Mouse (Mus musculus): Measurements from ENCODE around the gene Chil3. TPM values are rescaled to one million over a fixed set of nuclear protein-coding genes. Genes with fewer than 3 reads are reported as not detected.
"Not testable (repeated sequence)": the region's sequence is repeated elsewhere in the genome, so short reads cannot be mapped to it uniquely, and the experiment has no call there.

Chil3 gene
- not detected in 2 replicates for polyA plus RNA-seq (2012; ENCODE audit: insufficient read depth, insufficient read length, missing spikeins)

DNA sequence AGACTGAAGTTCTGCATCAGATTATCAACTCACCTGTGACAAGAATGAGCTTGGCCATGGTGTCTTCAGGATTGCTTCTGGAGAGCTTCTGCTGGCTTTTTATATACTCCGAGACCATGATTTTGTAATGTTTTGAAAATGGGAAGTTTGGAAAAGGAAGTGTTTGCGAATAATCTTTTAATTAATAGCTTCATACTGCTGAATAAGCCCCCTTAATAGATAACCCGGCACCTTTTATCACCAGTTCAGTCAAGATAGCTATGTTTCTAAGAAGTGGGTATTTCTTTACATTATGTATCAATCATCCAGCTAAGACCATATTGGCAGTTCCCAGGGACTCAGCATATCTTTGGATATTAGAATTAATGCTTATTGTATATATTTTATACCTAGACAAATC, at the start of gene Chil3:
Chil3 (minus strand) TSS at position 101 of the 400 bp plus-strand sequence.
- Histone ChIP-seq H3K27ac (replicated peaks; ENCODE audit: low read depth, low read length) (no peak within 1 kb of the TSS), H3K4me3 (ENCODE audit: insufficient read depth, low read depth, low read length) (no peak within 1 kb of the TSS), H3K4me1 (ENCODE audit: control insufficient read depth, insufficient read depth, insufficient read length, low read length) (no peaks in the 10 kb centered on the region)

DNA sequence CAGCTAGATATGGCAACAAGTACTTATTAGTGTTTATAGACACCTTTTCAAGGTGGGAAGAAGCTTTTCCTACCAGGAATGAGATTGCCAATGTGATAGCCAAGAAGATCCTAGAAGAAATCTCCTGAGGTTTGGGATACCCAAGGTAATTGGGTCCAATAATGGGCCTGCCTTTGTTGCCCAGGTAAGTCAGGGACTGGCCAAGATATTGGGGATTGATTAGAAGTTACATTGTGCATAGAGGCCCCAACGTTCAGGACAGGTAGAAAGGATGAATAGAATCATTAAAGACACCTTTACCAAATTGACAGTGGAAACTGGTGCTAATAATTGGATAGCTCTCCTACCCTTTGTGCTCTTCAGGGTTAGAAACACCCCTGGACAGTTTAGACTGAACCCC, 30.7 kb upstream of the Chil3 start:
- not testable (repeated sequence) for H3K27ac ChIP-seq (replicated peaks; ENCODE audit: low read depth, low read length); H3K4me1 ChIP-seq (ENCODE audit: control insufficient read depth, insufficient read depth, insufficient read length, low read length); H3K4me3 ChIP-seq (ENCODE audit: insufficient read depth, low read depth, low read length)

- H3K27ac ChIP-seq (replicated peaks; ENCODE audit: low read depth, low read length); H3K4me1 ChIP-seq (ENCODE audit: control insufficient read depth, insufficient read depth, insufficient read length, low read length); H3K4me3 ChIP-seq (ENCODE audit: insufficient read depth, low read depth, low read length): not testable (repeated sequence)
These were observed 29.9 kb upstream of the Chil3 start for GRCm38 (mm10) chr3:106197246-106197645.

GRCm38 (mm10) chr3:106196276-106196675, 28.9 kb upstream of the Chil3 start:
- Histone ChIP-seq H3K27ac (replicated peaks; ENCODE audit: low read depth, low read length) (no peak overlapping the region), H3K4me1 (ENCODE audit: control insufficient read depth, insufficient read depth, insufficient read length, low read length) (no peaks in the 10 kb centered on the region), H3K4me3 (ENCODE audit: insufficient read depth, low read depth, low read length) (no peak overlapping the region)

GRCm38 (mm10) chr3:106195486-106195885, 28.1 kb upstream of the Chil3 start:
- H3K4me1 ChIP-seq (ENCODE audit: control insufficient read depth, insufficient read depth, insufficient read length, low read length), result no peaks in the 10 kb centered on the region
- H3K27ac ChIP-seq (replicated peaks; ENCODE audit: low read depth, low read length), result no peak overlapping the region
- H3K4me3 ChIP-seq (ENCODE audit: insufficient read depth, low read depth, low read length), result no peak overlapping the region

DNA sequence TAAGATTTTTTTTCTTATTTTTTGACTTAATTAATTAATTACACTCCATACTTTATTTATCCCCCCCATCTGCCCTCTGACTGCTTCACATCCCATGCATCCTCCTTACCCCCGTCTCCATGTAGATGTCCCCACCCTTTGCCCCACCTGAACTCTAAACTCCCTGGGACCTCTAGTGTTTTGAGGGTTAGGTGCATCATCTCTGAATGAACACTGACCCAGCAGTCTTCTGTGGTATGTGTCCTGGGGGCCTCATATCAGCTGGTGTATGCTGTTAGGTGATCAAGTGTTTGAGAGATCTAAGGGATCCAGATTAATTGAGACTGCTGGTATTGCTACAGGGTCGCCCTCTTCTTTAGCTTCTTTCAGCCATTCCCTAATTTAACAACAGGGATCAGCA, 20.6 kb upstream of the Chil3 start:
- no peak overlapping the region for H3K4me3 ChIP-seq (ENCODE audit: insufficient read depth, low read depth, low read length)
- H3K27ac ChIP-seq (replicated peaks; ENCODE audit: low read depth, low read length), result no peak overlapping the region
- H3K4me1 ChIP-seq (ENCODE audit: control insufficient read depth, insufficient read depth, insufficient read length, low read length), result no peaks in the 10 kb centered on the region

DNA sequence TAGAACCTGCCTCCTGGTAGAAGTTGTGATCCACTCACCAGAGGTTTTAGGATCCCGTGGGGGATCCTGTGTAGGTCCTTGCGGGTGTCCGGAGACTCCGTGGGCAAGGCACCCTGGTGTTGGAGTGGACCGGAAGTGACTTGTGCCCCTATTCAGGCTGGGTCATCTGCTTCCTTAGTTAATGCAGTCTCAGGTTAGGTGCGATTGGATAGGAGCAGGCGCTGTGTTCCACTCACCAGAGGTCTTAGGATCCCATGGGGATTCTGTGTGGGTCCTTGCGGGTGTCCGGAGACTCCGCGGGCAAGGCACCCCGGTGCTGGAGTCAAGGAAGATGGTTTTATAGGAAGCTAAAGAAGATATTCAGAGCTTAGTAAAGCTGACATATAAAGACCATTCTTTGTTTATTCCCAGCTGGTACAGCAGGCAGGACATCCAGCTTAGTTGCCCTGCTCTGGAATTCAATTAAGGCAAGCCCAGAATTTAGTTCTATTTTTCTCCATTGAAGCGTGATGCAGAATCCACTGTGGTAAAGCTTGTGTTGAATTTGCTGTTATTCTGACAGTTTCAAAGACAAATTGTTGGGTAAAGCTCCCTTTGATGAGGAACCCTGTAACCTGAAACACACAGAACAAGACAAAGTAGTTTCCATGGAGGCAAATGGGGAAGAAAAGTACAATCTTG, 10.3 kb upstream of the Chil3 start:
- Histone ChIP-seq H3K4me3 (ENCODE audit: insufficient read depth, low read depth, low read length) (no peak overlapping the region), H3K4me1 (ENCODE audit: control insufficient read depth, insufficient read depth, insufficient read length, low read length) (no peaks in the 10 kb centered on the region), H3K27ac (replicated peaks; ENCODE audit: low read depth, low read length) (no peak overlapping the region)

DNA sequence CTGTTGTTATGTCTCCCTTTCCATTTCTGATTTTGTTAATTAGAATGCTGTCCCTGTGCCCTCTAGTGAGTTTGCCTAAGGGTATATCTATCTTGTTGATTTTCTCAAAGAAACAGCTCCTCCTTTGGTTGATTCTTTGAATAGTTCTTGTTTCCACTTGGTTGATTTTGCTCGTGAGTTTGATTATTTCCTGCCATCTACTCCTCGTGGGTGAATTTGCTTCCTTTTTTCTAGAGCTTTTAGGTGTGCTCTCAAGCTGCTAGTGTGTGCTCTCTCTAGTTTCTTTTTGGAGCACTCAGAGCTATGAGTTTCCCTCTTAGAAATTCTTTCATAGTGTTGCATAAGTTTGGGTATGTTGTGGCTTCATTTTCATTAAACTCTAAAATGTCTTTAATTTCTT, 7.6 kb upstream of the Chil3 start:
- not testable (repeated sequence) for H3K4me1 ChIP-seq (ENCODE audit: control insufficient read depth, insufficient read depth, insufficient read length, low read length); H3K4me3 ChIP-seq (ENCODE audit: insufficient read depth, low read depth, low read length); H3K27ac ChIP-seq (replicated peaks; ENCODE audit: low read depth, low read length)

GRCm38 (mm10) chr3:106172506-106172905, 5.1 kb upstream of the Chil3 start:
- not testable (repeated sequence) for H3K4me1 ChIP-seq (ENCODE audit: control insufficient read depth, insufficient read depth, insufficient read length, low read length); H3K27ac ChIP-seq (replicated peaks; ENCODE audit: low read depth, low read length)

GRCm38 (mm10) chr3:106171135-106171731, 3.9 kb upstream of the Chil3 start:
- Histone ChIP-seq H3K4me3 (ENCODE audit: insufficient read depth, low read depth, low read length) (no peak overlapping the region), H3K27ac (replicated peaks; ENCODE audit: low read depth, low read length) (peak overlapping the region; percentile 46), H3K4me1 (ENCODE audit: control insufficient read depth, insufficient read depth, insufficient read length, low read length) (no peaks in the 10 kb centered on the region)

More at GRCm38 (mm10) chr3:106172506-106172905, 5.1 kb upstream of the Chil3 start:
- H3K4me3 ChIP-seq (ENCODE audit: insufficient read depth, low read depth, low read length), result not testable (repeated sequence)

GRCm38 (mm10) chr3:106170522-106171053, 3.2 kb upstream of the Chil3 start:
- Histone ChIP-seq H3K4me3 (ENCODE audit: insufficient read depth, low read depth, low read length) (no peak overlapping the region), H3K27ac (replicated peaks; ENCODE audit: low read depth, low read length) (peak overlapping the region; percentile 46), H3K4me1 (ENCODE audit: control insufficient read depth, insufficient read depth, insufficient read length, low read length) (no peaks in the 10 kb centered on the region)

DNA sequence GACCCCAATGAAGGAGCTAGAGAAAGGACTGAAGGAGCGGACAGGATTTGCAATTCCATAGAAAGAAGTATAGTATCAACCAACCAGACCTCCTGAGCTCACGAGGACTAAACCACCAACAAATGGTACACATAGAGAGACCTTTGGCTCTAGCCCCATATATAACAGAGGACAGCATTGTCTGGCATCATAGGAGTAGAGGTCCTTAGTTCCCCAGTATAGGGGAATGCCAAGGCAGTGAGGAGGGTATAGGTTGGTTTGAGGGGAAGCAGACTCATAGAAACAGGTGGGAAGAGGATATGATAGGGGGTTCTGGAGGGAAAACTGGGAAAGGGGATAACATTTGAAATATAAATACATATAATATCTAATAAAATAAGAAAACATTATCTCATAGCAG, 13.0 kb downstream of the Chil3 start:
- Histone ChIP-seq H3K4me3 (ENCODE audit: insufficient read depth, low read depth, low read length) (no peak overlapping the region), H3K4me1 (ENCODE audit: control insufficient read depth, insufficient read depth, insufficient read length, low read length) (no peaks in the 10 kb centered on the region), H3K27ac (replicated peaks; ENCODE audit: low read depth, low read length) (no peak overlapping the region)

GRCm38 (mm10) chr3:106144081-106144480, 23.3 kb downstream of the Chil3 start:
- no peaks in the 10 kb centered on the region for H3K4me1 ChIP-seq (ENCODE audit: control insufficient read depth, insufficient read depth, insufficient read length, low read length)
- H3K4me3 ChIP-seq (ENCODE audit: insufficient read depth, low read depth, low read length), result no peak overlapping the region
- no peak overlapping the region for H3K27ac ChIP-seq (replicated peaks; ENCODE audit: low read depth, low read length)

- Histone ChIP-seq H3K4me3 (ENCODE audit: insufficient read depth, low read depth, low read length) (no peak overlapping the region), H3K27ac (replicated peaks; ENCODE audit: low read depth, low read length) (no peak overlapping the region), H3K4me1 (ENCODE audit: control insufficient read depth, insufficient read depth, insufficient read length, low read length) (no peaks in the 10 kb centered on the region)
These were observed 35.7 kb downstream of the Chil3 start for GRCm38 (mm10) chr3:106131690-106132089.

GRCm38 (mm10) chr3:106128807-106129493, 38.4 kb downstream of the Chil3 start:
- no peaks in the 10 kb centered on the region for H3K4me1 ChIP-seq (ENCODE audit: control insufficient read depth, insufficient read depth, insufficient read length, low read length)
- no peak overlapping the region for H3K27ac ChIP-seq (replicated peaks; ENCODE audit: low read depth, low read length)
- H3K4me3 ChIP-seq (ENCODE audit: insufficient read depth, low read depth, low read length), result no peak overlapping the region

All from brown adipose tissue, adult 24 weeks (tissue).